Mouse (Mus musculus): ENCODE data around the gene Slc25a39. TPM values are rescaled to one million over a fixed set of nuclear protein-coding genes. Genes with fewer than 3 reads are reported as not detected.

The Slc25a39 gene
- total and polyA plus RNA-seq, 3 experiments, result 108 to 226 (median 199) TPM

DNA sequence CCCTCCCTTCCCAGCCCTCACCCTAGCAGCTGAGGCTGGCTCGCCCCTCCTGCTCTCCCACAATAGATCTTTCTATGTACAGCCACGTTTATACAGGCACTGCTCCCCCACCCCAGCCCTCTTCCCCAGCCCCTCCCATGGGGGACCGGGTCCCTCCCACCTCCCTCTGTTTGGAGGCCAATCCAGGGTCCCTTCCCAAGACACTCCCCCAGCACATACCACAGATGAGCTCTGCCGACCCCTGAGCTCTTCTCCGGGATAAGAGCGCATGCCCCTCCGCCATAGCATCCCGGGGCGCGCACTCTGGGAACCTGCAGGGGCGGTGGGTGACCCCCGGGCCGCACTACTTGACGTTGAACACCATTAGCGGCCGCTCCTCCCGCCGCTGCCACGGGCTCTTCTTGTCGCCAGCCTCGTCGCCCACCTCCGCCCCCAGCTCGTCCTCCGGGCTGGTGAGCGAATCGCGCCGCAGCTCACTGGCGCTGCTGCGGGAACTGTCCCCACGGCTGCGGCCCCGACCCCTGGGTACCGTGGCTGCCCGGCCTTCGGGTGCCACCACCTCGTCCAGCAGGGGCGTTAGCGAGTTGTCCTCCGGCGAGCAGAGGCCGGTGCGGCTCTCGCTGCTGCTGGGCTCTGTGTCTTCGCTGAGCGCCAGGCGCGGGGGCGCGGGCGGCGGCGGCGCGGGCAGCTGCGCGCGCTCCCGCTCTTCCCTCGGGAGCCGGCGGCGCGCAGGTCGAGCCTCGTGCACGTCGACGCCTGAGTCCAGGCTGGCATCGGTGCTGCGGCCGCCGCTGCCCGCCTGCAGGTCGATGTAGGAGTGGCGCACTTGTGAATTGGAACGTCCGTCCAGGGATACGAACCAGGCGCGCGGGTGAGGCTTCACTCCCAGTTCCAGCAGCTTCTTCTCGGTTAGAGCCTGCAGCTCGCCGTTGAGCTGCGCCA is 29.6 kb upstream of the Slc25a39 start:
- dilution Hi-C loops (cut with MboI; ENCODE audit: extremely low pct_ligation_motif_present, extremely low pct_unique_long_range_greater_than_20kb, low sequenced_read_pairs), result no loop called here
- H3K4me3 ChIP-seq (replicated peaks in 1 of 3; ENCODE audit: low read depth in 2 of 3, low read length in 2 of 3, poor library complexity in 1 of 3), result no peak overlapping the region
- no peak for DNase-seq (ENCODE audit: extremely low read depth)

DNA sequence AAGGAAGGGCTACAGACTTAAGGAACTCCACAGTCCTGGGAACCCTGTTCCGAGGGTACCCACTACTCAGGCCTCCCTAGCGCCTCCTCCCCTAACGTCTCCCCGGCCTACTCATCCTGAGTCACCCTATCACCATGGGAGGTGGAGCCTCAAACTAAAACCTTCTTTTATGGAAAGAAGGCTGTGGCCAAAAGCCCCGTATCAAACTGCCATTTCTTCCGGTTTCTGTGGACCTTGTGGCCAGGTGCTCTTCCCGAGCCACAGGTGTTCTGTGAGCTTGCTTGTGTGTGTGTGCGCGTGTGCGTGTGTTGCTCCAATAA is 28.7 kb upstream of the Slc25a39 start:
- H3K9me3 ChIP-seq (replicated peaks; ENCODE audit: low read length), result peaks cover 29% of the 10 kb centered on the region
- TF ChIP-seq PAX5 (IDR thresholded peaks at IDR 0.05; ENCODE audit: low read length) (no peak), USF2 (conservative IDR thresholded peaks at IDR 0.05; ENCODE audit: low read depth, low read length) (no peak), RAD21 (IDR thresholded peaks at IDR 0.05; ENCODE audit: low read depth, low read length) (no peak), SIN3A (IDR thresholded peaks at IDR 0.05; ENCODE audit: low read length) (no peak), TCF12 (IDR thresholded peaks at IDR 0.05; ENCODE audit: low read depth, low read length) (no peak), ZMIZ1 (IDR thresholded peaks at IDR 0.05; ENCODE audit: low read depth, low read length) (no peak), CHD1 (IDR thresholded peaks at IDR 0.05; ENCODE audit: low read depth, low read length) (no peak), NELFE (IDR thresholded peaks at IDR 0.05; ENCODE audit: low read depth, low read length) (no peak), UBTF (IDR thresholded peaks at IDR 0.05; ENCODE audit: low read depth, low read length) (no peak), BHLHE40 (IDR thresholded peaks at IDR 0.05; ENCODE audit: low read depth, low read length) (no peak), GABPA (IDR thresholded peaks at IDR 0.05; ENCODE audit: insufficient replicate concordance, low read depth, low read length) (no peak), MXI1 (IDR thresholded peaks at IDR 0.05; ENCODE audit: low read depth, low read length) (no peak), POLR2AphosphoS2 (IDR thresholded peaks at IDR 0.05; ENCODE audit: low read depth, low read length) (no peak), ZC3H11A (IDR thresholded peaks at IDR 0.05; ENCODE audit: low read depth, low read length) (no peak), MAZ (IDR thresholded peaks at IDR 0.05; ENCODE audit: low read depth, low read length) (no peak), MAFK (IDR thresholded peaks at IDR 0.05; ENCODE audit: insufficient replicate concordance, low read length) (no peak), SMC3 (IDR thresholded peaks at IDR 0.05; ENCODE audit: low read depth, low read length) (no peak)
- no peak overlapping the region for H3K9ac ChIP-seq (ENCODE audit: insufficient read depth, low read depth)
- H3K27me3 ChIP-seq (replicated peaks), result peaks cover 2% of the 10 kb centered on the region
- H3K4me3 ChIP-seq (replicated peaks in 1 of 3; ENCODE audit: low read depth in 2 of 3, low read length in 2 of 3, poor library complexity in 1 of 3), result no peak overlapping the region
- no peaks in the 10 kb centered on the region for H3K79me2 ChIP-seq (replicated peaks; ENCODE audit: control insufficient read depth, extremely low read depth, insufficient read depth, poor library complexity, severe bottlenecking)
- H3K4me2 ChIP-seq (ENCODE audit: insufficient read depth, low read depth, poor library complexity, severe bottlenecking), result no peak overlapping the region
- H3K4me1 ChIP-seq (ENCODE audit: control insufficient read depth in 1 of 2, insufficient read depth in 2 of 2), result peaks cover 25 to 37% of the 10 kb centered on the region in 2 experiments
- in situ Hi-C loops (cut with MboI; ENCODE audit: low pct_ligation_motif_present, low pct_unique_long_range_greater_than_20kb, low sequenced_read_pairs), result no loop called here
- dilution Hi-C loops (cut with MboI; ENCODE audit: extremely low pct_ligation_motif_present, extremely low pct_unique_long_range_greater_than_20kb, low sequenced_read_pairs), result no loop called here
- H3K27ac ChIP-seq (ENCODE audit: insufficient read depth, low read depth), result no peak overlapping the region
- no peak for DNase-seq (ENCODE audit: extremely low read depth)
- peaks cover 24 to 47% of the 10 kb centered on the region in 2 experiments for H3K36me3 ChIP-seq (replicated peaks in 1 of 2; ENCODE audit: control insufficient read depth in 1 of 2, insufficient read depth in 1 of 2, low read length in 1 of 2)

More for the DNA sequence above, 29.6 kb upstream of the Slc25a39 start:
- Histone ChIP-seq H3K36me3 (replicated peaks in 1 of 2; ENCODE audit: control insufficient read depth in 1 of 2, insufficient read depth in 1 of 2, low read length in 1 of 2) (peaks cover 24 to 47% of the 10 kb centered on the region in 2 experiments), H3K9ac (ENCODE audit: insufficient read depth, low read depth) (no peak overlapping the region), H3K27me3 (replicated peaks) (peaks cover 5% of the 10 kb centered on the region), H3K4me2 (ENCODE audit: insufficient read depth, low read depth, poor library complexity, severe bottlenecking) (no peak overlapping the region), H3K27ac (ENCODE audit: insufficient read depth, low read depth) (no peak overlapping the region), H3K4me1 (ENCODE audit: control insufficient read depth in 1 of 2, insufficient read depth in 2 of 2) (peaks cover 25 to 34% of the 10 kb centered on the region in 2 experiments), H3K79me2 (replicated peaks; ENCODE audit: control insufficient read depth, extremely low read depth, insufficient read depth, poor library complexity, severe bottlenecking) (no peaks in the 10 kb centered on the region), H3K9me3 (replicated peaks; ENCODE audit: low read length) (peaks cover 29% of the 10 kb centered on the region)
- TF ChIP-seq USF1 (IDR thresholded peaks at IDR 0.05; ENCODE audit: low read depth, low read length) (no peak), MAZ (IDR thresholded peaks at IDR 0.05; ENCODE audit: low read depth, low read length) (no peak), E2F4 (IDR thresholded peaks at IDR 0.05; ENCODE audit: insufficient replicate concordance, low read depth, low read length) (no peak), SIN3A (IDR thresholded peaks at IDR 0.05; ENCODE audit: low read length) (no peak), UBTF (IDR thresholded peaks at IDR 0.05; ENCODE audit: low read depth, low read length) (no peak), POLR2AphosphoS2 (IDR thresholded peaks at IDR 0.05; ENCODE audit: low read depth, low read length) (peak; percentile 74; the same call in 1 of the 2 replicates), IRF4 (IDR thresholded peaks at IDR 0.05; ENCODE audit: low read depth, low read length) (no peak), CTCF (conservative IDR thresholded peaks at IDR 0.05 in 1 of 2, IDR thresholded peaks at IDR 0.05 in 1 of 2; ENCODE audit: low read depth in 2 of 2, low read length in 2 of 2) (no peak), MAFK (IDR thresholded peaks at IDR 0.05; ENCODE audit: insufficient replicate concordance, low read length) (no peak)
- in situ Hi-C loops (cut with MboI; ENCODE audit: low pct_ligation_motif_present, low pct_unique_long_range_greater_than_20kb, low sequenced_read_pairs), result no loop called here

All from CH12.LX (cell line).